Mouse (Mus musculus) gastrocnemius, adult 8-10 months (tissue): ENCODE data around the gene Dync1li2. TPM values are rescaled to one million over a fixed set of nuclear protein-coding genes. Genes with fewer than 3 reads are reported as not detected.
A peak's percentile ranks its signal among the peaks of the same experiment; 100 is the strongest.

Source experiments
- DNase-seq, 2 experiments: peaks; one replicate each; pipeline ENCODE4 v3.0.0; 2022; ENCODE audit warnings: low spot score in 2 of 2
- total RNA-seq, 4 experiments: library from RNA; stranded (reverse); gene quantifications; 2 replicates each; pipeline ENCODE4 v1.2.4; 2022

Dync1li2 gene
- total RNA-seq, 4 experiments from 2014 or later: 63.1 to 122 (median 75.8) TPM

GRCm38 (mm10) chr8:104383296-104383695 lies 59.6 kb downstream of the Dync1li2 start:
- peak in 1 of 2 experiments; percentile 35 for DNase-seq

- no peak for DNase-seq
These were observed 61.9 kb downstream of the Dync1li2 start for GRCm38 (mm10) chr8:104380961-104381411.

DNA sequence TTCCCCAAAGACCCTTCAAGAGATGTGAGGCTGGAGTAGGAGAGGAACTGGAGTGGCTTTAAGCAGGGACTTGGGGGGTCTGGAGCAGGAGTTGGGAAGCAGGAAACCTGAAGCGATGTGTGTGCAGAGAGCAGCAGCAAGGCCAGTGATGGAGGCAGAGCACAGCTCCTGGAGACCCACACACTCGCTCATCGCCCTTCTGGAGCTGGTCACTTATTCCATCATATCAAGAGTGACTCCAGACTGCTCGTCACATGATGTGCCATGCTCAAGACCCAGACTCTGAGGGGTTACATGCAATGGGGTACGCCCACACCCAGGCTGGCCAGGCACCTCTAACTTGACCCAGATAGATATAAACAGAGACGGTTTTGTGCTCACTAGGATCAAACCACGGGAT lies 62.6 kb downstream of the Dync1li2 start:
- DNase-seq: no peak

GRCm38 (mm10) chr8:104379301-104379836 lies 63.5 kb downstream of the Dync1li2 start:
- DNase-seq: no peak

- no peak for DNase-seq
These were observed 66.2 kb downstream of the Dync1li2 start for GRCm38 (mm10) chr8:104376669-104377068.

DNA sequence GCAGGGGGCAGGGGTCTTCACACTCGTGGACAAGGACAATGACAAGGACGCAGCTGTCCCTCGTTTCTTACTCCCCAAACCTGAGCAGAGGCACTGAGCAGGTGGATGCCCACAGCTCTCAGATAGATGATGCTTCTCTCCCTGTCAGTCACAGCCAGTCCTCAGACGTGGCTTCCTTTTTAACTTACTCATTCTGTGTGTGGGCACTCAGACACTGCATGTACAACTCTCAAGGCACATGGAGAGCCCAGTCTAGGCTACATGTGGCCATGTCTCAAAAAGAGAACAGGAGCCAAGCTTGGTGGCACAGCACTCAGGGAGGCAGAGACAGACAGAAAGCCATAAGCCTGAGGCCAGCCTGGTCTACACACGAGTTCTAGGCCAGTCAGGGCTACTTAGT lies 66.9 kb downstream of the Dync1li2 start:
- no peak for DNase-seq

GRCm38 (mm10) chr8:104374864-104375846 lies 67.7 kb downstream of the Dync1li2 start:
- DNase-seq: peak; percentile 48 to 51

GRCm38 (mm10) chr8:104374269-104374668 lies 68.6 kb downstream of the Dync1li2 start:
- DNase-seq: no peak

DNA sequence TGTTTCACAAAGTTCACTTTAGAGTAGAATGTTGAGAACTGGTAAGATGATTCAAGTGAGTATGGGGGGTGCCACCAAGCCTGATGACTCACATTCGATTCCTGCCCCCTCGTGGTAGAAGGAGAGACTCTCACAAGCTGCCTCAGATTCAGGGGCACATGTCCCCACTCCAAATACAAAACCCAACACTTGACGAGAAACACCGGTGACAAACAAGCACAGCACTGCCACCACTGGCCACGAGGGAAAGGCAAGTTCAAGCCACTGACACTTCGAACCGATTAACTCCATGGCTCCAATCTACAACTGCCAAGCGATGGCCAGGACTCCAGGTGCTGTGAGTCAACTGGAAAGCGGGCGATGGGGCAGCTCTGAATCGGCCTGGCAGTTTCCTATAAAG lies 69.1 kb downstream of the Dync1li2 start:
- DNase-seq: no peak

GRCm38 (mm10) chr8:104371121-104371520 lies 71.7 kb downstream of the Dync1li2 start:
- no peak for DNase-seq

DNA sequence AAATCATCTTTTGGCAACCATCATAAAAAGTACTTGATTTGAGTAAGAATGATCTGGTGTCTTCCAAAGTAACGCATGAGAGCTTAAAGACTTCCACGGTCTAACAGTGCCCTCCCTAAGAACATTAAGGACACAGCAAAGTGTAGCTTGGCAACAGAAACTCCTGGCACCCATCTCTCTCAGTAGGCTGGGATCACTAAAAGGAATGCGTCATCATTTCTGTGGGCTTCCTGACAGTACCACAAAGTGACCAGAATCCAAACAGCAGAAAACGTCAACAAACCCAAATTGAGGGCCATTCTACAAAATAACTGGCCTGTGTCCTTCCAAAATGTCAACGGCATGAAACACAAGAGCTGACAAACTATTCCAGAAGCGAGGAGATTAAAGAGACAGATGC lies 72.8 kb downstream of the Dync1li2 start:
- no peak for DNase-seq

DNA sequence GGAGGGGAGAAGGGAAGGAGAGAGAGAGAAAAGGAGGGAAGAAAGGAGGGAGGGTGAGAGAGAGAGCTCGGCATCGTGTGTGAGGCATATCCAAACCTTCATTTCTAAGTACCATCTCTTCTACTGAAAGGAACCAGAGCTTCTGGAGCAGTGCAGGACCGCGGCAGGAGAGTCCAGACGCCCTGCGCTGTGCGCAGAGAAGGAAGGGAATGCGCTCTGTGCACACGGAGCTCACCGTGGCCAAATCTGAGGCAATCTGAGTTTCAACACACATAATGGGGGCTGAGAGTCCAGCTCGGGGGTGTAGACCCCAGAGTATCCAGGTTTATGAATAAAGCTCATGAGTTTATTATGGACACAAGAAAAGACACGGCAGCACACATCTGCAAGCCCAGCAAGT lies 73.3 kb downstream of the Dync1li2 start:
- DNase-seq: no peak

Other genes with a start within 250 kb of the Dync1li2 start
- gene Tk2, start 194.5 kb downstream of the Dync1li2 start, total RNA-seq: 1 to 10 TPM; 2.9 to 4.2 (median 3.9) TPM
- 1 to 10 TPM in 2 of 4 experiments, under 1 TPM in 2; 0.75 to 1.8 (median 1.2) TPM for gene Cklf, start 192.2 kb downstream of the Dync1li2 start, total RNA-seq
- gene Cmtm2a, start 149.9 kb downstream of the Dync1li2 start, total RNA-seq: not detected
- gene Gm45711, start 133.0 kb downstream of the Dync1li2 start, total RNA-seq: not detected
- gene Cmtm1, start 132.9 kb downstream of the Dync1li2 start, total RNA-seq: not detected
- gene Gm11020, start 121.5 kb downstream of the Dync1li2 start, total RNA-seq: not detected
- gene Cmtm2b, start 120.8 kb downstream of the Dync1li2 start, total RNA-seq: not detected
- gene Cmtm3, start 103.6 kb downstream of the Dync1li2 start, total RNA-seq: 1 to 10 TPM; 1.9 to 5.0 (median 3.0) TPM
- gene Cmtm4, start 47.2 kb downstream of the Dync1li2 start, total RNA-seq: 1 to 10 TPM; 4.0 to 4.9 (median 4.7) TPM
- not detected for gene Terb1, start 66.9 kb upstream of the Dync1li2 start, total RNA-seq
- gene Nae1, start 91.6 kb upstream of the Dync1li2 start, total RNA-seq: 10 to 100 TPM; 21.5 to 29.2 (median 25.0) TPM
- 1 to 10 TPM in 2 of 4 experiments, under 1 TPM in 2; 0.21 to 1.2 (median 0.68) TPM for gene Car7, start 91.6 kb upstream of the Dync1li2 start, total RNA-seq
- 1 to 10 TPM; 2.0 to 4.6 (median 4.4) TPM for gene Pdp2, start 148.4 kb upstream of the Dync1li2 start, total RNA-seq
- under 1 TPM in 1 of 4 experiments, not detected in 3; 0.47 TPM for gene Cdh16, start 181.3 kb upstream of the Dync1li2 start, total RNA-seq
- gene Rrad, start 188.3 kb upstream of the Dync1li2 start, total RNA-seq: 1 to 10 TPM; 3.7 to 9.5 (median 5.0) TPM
- gene Ciao2b, start 198.9 kb upstream of the Dync1li2 start, total RNA-seq: 10 to 100 TPM; 36.1 to 46.5 (median 41.2) TPM